Mouse (Mus musculus) cortical plate, adult 2 months (tissue): ENCODE data around the gene Mau2.

Experiments
- CTCF ChIP-seq: fragments of 200-500 bp; IDR thresholded peaks from 2 replicates; pipeline ENCODE4 v1.5.1; 2011; ENCODE audit warnings: mild to moderate bottlenecking, control low read depth, low read length; ENCODE audit not compliant: insufficient read depth; ENCODE audit errors: extremely low read depth
- POLR2A ChIP-seq: fragments of 200-500 bp; IDR thresholded peaks from 2 replicates; pipeline ENCODE4 v1.6.1; 2011; ENCODE audit warnings: mild to moderate bottlenecking, low read length, control low read depth; ENCODE audit not compliant: insufficient read depth; ENCODE audit errors: extremely low read depth

DNA sequence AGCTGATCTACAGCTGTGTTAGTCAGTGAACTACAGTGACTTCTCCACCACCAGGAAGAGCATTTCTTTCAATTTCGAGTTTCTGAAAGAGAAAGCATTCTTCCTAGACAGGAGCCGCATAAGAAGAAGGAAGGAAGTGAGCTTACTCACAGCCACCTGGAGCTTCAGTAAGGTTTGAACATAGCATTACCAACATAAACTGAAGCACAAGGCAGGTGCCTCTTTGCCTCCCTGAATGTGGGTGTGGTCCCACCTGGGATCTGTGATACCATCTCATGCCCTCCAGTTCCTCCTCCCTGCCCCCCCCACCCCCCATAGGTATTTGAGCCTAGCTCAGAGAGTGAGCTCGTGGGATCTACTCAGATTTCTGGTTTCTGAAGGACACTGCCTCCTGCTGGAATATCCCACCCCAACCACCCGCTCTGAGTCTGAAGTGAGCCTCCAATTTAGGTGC, 39.3 kb downstream of the Mau2 start:
- no peak for TF ChIP-seq POLR2A
- no peak for TF ChIP-seq CTCF
